Mouse (Mus musculus): ENCODE measurements at regions not wholly inside any gene's neighbourhood (a gene's known extent, or its start where the extent isn't known, plus 50 kb on each side); places are given as distances from the start of the nearest gene placed in this dataset.

DNA sequence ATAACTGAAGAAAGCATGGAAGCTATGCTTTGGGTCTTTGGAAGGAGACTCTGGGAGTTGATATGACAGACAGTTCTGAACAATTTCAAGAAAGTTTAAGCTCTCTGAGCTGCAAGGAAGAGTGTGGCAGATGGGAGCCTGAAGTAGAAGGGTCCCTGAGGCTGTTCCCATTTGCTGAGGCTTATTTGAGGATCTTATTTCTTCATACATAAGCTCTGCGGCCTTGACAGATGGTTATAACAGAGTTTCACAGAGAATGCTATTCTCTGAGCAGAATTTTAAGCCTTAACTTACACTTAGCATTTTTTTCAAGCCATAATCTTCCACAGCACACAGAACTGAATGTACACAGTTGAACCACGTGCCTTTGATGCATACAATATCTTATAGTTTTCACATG lies 278.7 kb downstream of the Plk2 start:
- no peak for DNase-seq (ENCODE audit: low spot score in 2 of 2)

DNA sequence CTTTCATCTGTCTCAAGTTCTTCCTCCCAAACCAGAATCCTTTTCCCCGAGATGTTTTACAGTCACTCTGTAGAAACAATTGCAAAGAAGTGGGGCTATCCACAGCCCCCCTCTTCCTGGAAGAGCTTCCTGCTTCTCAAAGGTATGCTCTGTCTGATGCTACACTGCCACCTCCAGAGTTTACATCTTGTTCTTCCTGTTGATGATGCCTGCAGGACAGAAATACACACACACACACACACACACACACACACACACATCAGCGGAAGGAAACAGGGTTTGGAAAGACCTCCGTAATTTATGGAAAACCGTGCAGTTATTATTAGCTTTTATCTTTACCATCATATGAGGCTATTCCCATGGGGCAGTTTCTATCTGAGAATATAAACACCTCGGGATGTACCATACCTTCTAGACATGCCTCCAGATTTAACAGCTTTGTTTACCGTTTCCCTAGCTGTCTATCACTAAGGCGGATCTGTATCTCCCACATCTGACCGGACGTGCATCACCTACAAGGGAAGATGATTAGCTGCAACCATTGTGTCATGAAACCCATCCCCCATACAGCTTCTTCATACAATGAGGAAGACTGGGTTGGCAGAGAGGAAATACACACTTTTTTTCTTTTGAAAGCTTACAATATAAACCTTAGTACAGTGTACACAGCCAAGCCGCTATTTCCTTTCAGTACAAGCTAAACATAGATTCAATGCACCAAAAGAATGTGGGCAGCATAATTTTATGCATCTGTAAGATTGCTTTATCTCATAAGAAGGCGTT lies 288.6 kb downstream of the Plk2 start:
- DNase-seq (ENCODE audit: low spot score in 2 of 2), result no peak

- DNase-seq (ENCODE audit: low spot score in 2 of 2), result no peak
Observed at GRCm38 (mm10) chr13:110688796-110689195, 293.9 kb downstream of the Plk2 start.

GRCm38 (mm10) chr13:110690501-110691255 lies 295.8 kb downstream of the Plk2 start:
- DNase-seq (ENCODE audit: low spot score in 2 of 2), result no peak

DNA sequence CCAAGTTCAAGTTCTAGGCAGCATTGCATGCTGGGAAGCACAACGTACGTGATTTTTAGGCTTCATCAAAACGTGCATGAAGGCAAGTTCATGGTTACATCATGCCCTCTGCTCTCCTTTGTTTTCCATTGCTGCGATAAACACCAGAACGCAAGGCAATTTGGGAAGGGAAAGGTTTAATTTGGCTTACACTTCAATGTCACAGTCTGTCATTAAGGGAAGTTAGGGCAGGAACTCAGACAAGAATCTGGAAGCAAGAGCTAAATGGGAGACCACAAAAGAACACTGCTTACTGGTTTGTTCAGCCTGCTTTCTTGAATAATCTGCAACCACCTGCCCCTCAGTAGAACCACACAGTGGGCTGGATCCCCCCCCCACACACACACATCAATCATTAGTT lies 297.9 kb downstream of the Plk2 start:
- no peak for DNase-seq (ENCODE audit: low spot score in 2 of 2)

DNA sequence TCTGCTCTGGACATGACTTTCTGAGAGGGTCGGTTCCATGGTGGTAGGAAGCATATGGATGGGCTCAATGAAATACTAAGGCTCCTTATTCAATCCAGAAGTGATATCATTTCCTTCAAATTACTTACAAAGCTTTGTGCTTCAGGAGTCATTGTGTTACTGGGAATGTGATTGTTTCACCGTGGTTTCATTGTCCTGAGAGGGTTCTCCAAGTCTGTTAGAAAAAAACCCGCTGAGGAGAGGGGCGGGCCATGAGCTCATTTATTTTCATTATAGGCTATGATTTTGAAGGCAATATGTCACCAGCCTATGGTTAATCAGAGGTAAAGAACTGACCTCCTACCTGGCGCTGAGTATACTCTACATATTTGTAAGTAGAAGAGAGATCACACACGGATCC lies 300.0 kb downstream of the Plk2 start:
- no peak for DNase-seq (ENCODE audit: low spot score in 2 of 2)

DNA sequence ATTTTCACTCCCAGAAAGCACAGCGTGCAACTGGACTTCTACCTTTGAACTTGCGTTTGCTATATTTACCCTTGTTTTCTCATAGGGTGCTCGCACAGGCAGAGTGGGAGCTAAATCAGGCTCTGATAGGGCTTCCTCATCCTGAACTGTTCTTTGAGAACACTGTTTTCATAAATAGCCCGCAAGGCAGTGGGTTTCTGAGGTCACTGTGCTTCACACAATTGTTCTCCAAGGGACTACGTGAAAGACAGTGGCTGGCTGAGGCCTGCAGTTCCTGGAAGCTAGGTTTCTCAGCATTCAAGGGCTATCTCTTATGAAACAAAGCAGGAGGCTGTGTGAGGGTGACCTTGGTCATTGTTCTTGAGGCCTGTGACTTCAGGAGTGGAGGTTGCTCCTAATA lies 301.7 kb downstream of the Plk2 start:
- no peak for DNase-seq (ENCODE audit: low spot score in 2 of 2)

DNA sequence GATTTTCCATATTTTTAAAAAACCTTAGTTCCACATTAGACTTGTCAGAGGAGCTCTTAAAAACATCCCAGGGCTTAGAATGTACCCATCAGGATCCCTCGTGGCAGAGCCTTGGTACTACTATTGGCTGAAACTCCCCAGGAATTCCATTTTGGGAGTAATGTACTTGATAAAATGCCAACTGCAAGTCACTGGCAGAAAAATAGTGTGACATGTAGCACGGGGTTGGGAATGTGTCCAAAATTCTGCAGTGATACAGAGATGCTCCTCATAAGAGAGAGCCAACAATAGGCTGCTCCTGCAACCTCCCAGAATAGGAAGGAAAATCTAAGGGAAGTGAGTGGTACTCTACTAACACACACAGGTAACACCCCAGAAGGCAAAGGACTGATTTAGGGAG lies 309.4 kb downstream of the Plk2 start:
- DNase-seq (ENCODE audit: low spot score in 2 of 2), result no peak

GRCm38 (mm10) chr13:110710847-110711246 lies 316.0 kb downstream of the Plk2 start:
- DNase-seq (ENCODE audit: low spot score in 2 of 2), result no peak

DNA sequence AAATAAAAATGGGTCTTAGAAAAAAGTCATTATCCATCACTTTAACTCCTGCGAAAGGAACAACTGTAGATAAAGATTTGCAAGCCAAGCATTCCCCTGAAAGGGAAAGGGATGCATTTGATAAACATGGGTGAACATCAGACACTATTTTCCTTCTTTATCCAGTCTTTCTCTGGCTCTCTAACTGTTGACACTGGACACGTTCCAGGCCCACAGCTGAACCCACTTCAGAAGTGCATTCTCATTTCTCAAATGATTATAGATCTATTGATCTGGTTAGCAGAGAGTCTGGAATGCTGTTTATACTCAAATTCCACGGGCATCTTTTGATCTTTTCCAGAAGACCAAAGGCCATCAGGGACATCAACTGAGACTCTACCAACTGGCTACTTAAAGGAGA lies 317.7 kb downstream of the Plk2 start:
- no peak for DNase-seq (ENCODE audit: low spot score in 2 of 2)

GRCm38 (mm10) chr13:110722170-110722569 lies 327.3 kb downstream of the Plk2 start:
- no peak for DNase-seq (ENCODE audit: low spot score in 2 of 2)

GRCm38 (mm10) chr13:110722752-110723151 lies 327.9 kb downstream of the Plk2 start:
- DNase-seq (ENCODE audit: low spot score in 2 of 2), result no peak

DNA sequence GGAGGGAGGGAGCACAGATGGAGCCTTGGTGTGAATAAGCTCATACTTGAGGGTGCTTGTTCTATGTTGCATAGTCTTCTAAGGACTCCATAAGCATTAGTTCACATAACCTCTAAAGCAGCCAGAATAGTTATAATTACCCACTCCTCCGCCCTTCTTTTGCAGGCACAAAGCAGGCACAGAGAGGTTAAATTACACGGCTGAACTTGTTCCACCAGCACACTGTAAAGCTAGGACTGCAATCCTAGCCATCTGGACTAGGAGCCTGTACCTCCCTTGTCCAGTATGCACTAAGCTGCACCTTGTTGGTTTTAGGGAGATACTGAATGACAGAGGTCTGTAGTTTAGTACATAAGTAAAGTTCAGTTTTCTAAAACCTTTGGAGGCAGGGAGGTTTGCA lies 330.0 kb downstream of the Plk2 start:
- no peak for DNase-seq (ENCODE audit: low spot score in 2 of 2)

DNA sequence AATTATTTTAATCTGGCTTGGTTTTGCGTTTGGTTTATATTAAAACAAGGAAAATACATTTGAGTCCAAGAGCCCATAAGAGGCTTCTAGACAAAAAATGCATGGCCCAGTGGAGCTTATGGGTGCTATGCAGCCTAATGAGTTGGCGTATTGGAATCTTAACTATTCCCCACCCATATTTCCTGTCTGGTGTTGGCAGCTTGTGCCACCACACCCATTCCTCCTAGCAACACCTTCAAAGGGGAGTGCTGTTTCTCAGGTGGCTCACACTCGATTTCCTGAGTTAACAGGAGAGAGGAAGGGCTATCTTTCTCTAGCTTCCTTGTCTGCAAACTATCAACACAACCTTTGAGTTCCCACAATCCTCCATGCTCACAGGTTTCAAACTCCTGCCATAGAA lies 331.0 kb downstream of the Plk2 start:
- DNase-seq (ENCODE audit: low spot score in 2 of 2), result no peak

DNA sequence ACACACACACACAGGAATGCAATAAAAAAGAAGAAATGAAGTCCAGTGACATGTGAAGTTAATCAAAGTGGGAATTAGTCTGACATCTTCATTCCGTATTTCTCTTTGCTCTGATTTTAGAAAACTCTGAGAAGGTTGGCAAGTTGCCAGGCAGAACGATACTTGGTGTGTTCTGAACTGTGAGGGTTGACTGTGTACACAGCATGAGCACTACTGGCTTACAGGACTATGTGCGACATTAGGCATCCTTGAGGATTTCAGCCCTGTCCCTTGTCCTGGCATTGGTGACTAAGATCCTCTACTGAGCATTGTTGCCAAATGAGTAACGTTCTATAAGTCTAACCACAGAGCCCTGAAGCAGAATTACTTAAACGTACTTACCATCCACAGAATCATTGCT lies 340.7 kb downstream of the Plk2 start:
- DNase-seq (ENCODE audit: low spot score in 2 of 2), result no peak

- no peak for DNase-seq (ENCODE audit: low spot score in 2 of 2)
Observed at GRCm38 (mm10) chr13:110741576-110742206, 346.8 kb downstream of the Plk2 start.

DNA sequence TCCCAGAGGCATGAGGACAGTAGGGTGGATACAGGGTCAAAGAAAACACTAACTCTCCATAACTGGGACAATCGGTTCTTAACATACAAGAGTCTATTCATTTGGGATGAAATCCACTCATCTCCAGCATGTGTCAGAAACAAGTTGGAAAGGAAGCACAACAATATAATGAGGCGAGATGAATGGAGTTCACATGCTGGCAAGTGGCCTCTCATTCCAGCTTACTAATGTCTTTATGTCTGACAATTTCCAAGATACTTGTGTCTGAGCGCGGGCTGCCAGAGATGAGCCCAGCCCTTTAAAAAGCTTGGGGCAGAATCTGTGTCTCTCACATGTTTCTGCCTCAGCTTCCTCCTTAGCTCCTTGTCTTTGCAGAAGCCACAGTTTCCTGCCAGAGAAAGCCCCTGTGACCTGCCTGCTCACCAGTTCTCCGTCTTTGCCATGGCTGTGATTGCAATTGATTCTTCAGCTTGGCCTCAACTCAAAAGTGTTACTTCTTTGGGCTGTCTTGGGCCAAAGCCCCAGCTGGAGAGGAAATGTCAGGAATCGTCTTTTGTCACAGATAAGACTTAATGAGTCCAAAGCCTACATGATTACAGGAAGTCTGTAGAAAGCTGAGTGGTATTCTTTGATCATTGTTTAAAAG lies 352.5 kb downstream of the Plk2 start:
- no peak for DNase-seq (ENCODE audit: low spot score in 2 of 2)

DNA sequence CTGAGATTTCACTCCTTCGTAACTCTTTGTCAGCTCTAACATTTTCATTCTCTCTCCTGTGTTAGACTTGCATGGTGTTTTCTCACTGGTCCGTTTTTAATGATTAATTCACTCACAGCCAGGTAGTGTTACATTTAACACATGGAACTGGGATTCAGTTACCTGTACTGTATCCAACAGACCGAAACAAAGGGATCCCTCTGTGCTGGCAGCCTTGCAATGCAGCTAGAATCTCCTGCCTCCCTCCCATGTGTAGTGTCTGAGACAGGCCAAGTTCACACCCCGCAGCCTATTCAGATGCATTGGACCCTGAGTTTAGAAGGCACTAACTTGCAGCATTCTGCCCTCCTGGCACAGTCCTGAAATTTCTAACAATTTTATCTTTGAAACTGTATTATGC lies 357.9 kb downstream of the Plk2 start:
- DNase-seq (ENCODE audit: low spot score in 2 of 2), result no peak

GRCm38 (mm10) chr13:110754548-110754947 lies 359.7 kb downstream of the Plk2 start:
- no peak for DNase-seq (ENCODE audit: low spot score in 2 of 2)

GRCm38 (mm10) chr13:110756877-110757276 lies 362.0 kb downstream of the Plk2 start:
- DNase-seq (ENCODE audit: low spot score in 2 of 2), result no peak

DNA sequence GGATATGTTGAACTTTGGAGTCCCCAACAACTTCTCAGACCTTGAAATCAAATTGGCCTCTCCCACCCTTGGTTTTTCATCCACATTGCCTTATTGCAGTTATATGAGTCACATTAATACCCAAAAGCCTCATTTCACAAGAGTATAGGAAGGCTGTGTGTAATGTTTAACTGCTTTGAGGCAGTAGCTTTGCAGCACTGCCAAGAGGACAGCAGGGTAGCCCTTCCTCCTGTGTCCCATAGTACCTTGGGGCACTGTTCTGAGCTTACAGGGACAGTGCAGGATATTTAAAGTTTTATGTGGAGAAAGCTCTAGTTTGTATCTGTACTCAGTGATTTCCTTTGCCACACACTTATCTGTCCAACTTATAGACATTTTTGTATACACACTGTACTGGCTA lies 374.4 kb downstream of the Plk2 start:
- DNase-seq (ENCODE audit: low spot score in 2 of 2), result no peak

GRCm38 (mm10) chr13:110775251-110775650 lies 380.4 kb downstream of the Plk2 start:
- no peak for DNase-seq (ENCODE audit: low spot score in 2 of 2)
